ENCODE assay signal across 11 mouse cellular contexts in the genomic region with DNA sequence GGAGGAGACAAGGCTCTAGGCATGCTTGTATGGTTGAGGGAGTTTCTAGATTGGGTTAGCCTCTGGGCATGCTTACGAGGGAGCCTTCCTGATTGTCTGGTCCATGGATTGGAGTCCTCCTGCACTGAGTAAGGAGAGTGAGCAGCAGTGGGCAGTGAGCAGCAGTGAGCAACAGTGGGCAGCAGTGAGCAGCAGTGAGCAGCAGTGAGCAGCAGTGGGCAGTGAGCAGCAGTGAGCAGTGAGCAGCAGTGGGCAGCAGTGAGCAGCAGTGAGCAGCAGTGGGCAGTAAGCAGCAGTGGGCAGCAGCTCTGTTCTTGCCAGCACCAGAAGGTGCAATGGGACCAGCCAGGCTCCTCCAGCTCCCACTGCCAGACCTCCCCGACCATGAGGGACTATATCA. TPM values are rescaled to one million over a fixed set of nuclear protein-coding genes. Genes with fewer than 3 reads are reported as not detected.
DNase-seq lines count a peak whose midpoint lies in the region; ATAC-seq and TF ChIP-seq lines count a peak whose summit lies in the region.
"Had no signal": no experiment of that assay in that cellular context is flagged by ENCODE, and none has a peak within 500 bp of the region (broad histone marks: within the 10 kb centered on the region; RNA-seq: fewer than 3 reads in every experiment).

No protein-coding gene starts in this region.

- H3K9ac ChIP-seq in lung, embryonic 16.5 days (ENCODE audit: low read length), result no peak overlapping the region
- H3K9ac ChIP-seq in stomach, postnatal 0 days (ENCODE audit: low read length), result no peak overlapping the region
- H3K9ac ChIP-seq: heart, embryonic 15.5 days; neural tube, embryonic 13.5 days had no signal

- 58% methylated on average over 2 of the region's 2 CpGs for WGBS in lung, embryonic 16.5 days
- WGBS in stomach, postnatal 0 days, result 72% methylated on average over 2 of the region's 2 CpGs

- no peak for ATAC-seq in CD4-positive, CD25-positive, alpha-beta regulatory T cell, adult 4 months
- ATAC-seq in lung, embryonic 16.5 days (ENCODE audit: low read depth), result peak; percentile 31; the same call in 1 of the 2 replicates
- ATAC-seq in stomach, postnatal 0 days (ENCODE audit: low FRiP score, low TSS enrichment), result peak; percentile 47

- TF ChIP-seq EP300 in stomach, postnatal 0 days (optimal IDR thresholded peaks at IDR 0.05), result no peak

- peak; percentile 83 for TF ChIP-seq CTCF in stomach, postnatal 0 days (IDR thresholded peaks at IDR 0.05; ENCODE audit: low read depth)

- H3K27me3 ChIP-seq in lung, embryonic 16.5 days (ENCODE audit: control insufficient read depth, insufficient read depth, low read depth, low read length), result no peaks in the 10 kb centered on the region
- H3K27me3 ChIP-seq in stomach, postnatal 0 days (ENCODE audit: control insufficient read depth, insufficient read depth, low read length), result no peaks in the 10 kb centered on the region
- H3K27me3 ChIP-seq: heart, embryonic 15.5 days; neural tube, embryonic 13.5 days had no signal

- H3K4me3 ChIP-seq in lung, embryonic 16.5 days (ENCODE audit: low read length), result no peak overlapping the region
- H3K4me3 ChIP-seq in stomach, postnatal 0 days (ENCODE audit: low read depth, low read length), result no peak overlapping the region
- H3K4me3 ChIP-seq: heart, embryonic 15.5 days; neural tube, embryonic 13.5 days had no signal

- no peaks in the 10 kb centered on the region for H3K36me3 ChIP-seq in lung, embryonic 16.5 days (ENCODE audit: control insufficient read depth, insufficient read depth, low read length)
- no peaks in the 10 kb centered on the region for H3K36me3 ChIP-seq in stomach, postnatal 0 days (ENCODE audit: control insufficient read depth, insufficient read depth, low read length)
- H3K36me3 ChIP-seq: heart, embryonic 15.5 days had no signal

- no peaks in the 10 kb centered on the region for H3K4me1 ChIP-seq in lung, embryonic 16.5 days (replicated peaks; ENCODE audit: control insufficient read depth, insufficient read depth, low read length)
- no peaks in the 10 kb centered on the region for H3K4me1 ChIP-seq in stomach, postnatal 0 days (replicated peaks; ENCODE audit: control insufficient read depth, insufficient read depth)

- no peaks in the 10 kb centered on the region for H3K9me3 ChIP-seq in lung, embryonic 16.5 days (ENCODE audit: control insufficient read depth, low read length)
- no peaks in the 10 kb centered on the region for H3K9me3 ChIP-seq in stomach, postnatal 0 days (ENCODE audit: control insufficient read depth, low read length)
- H3K9me3 ChIP-seq: heart, embryonic 15.5 days; neural tube, embryonic 13.5 days had no signal

- DNase-seq in CD4-positive, CD25-positive, alpha-beta regulatory T cell, adult 2 months (ENCODE audit: low read depth, low spot score), result peak; percentile 21
- peak; percentile 12 for DNase-seq in ovary, postnatal 36 days (ENCODE audit: low spot score)
- no peak for DNase-seq in ovary, adult 18-20 months (ENCODE audit: low spot score)
- DNase-seq in stomach, postnatal 0 days (ENCODE audit: low spot score), result peak; percentile 80
- no peak for DNase-seq in urinary bladder, postnatal 36 days (ENCODE audit: low spot score in 2 of 2)
- no peak for DNase-seq in gastrocnemius, adult 18-20 months (ENCODE audit: low spot score)
- DNase-seq: B cell, adult 2 months had no signal

- no peak overlapping the region for H3K27ac ChIP-seq in lung, embryonic 16.5 days (ENCODE audit: low read length)
- H3K27ac ChIP-seq in stomach, postnatal 0 days (replicated peaks), result no peak overlapping the region
- H3K27ac ChIP-seq: heart, embryonic 15.5 days; neural tube, embryonic 13.5 days had no signal

- H3K4me2 ChIP-seq in lung, embryonic 16.5 days (ENCODE audit: low read depth, low read length), result no peak overlapping the region
- no peak overlapping the region for H3K4me2 ChIP-seq in stomach, postnatal 0 days (replicated peaks; ENCODE audit: low read depth)
- H3K4me2 ChIP-seq: heart, embryonic 15.5 days; neural tube, embryonic 13.5 days had no signal

RNA-seq across cellular contexts. Expression of gene Coq7, which starts 15.3 kb away (rescaled TPM):
- polyA plus RNA-seq in CD4-positive, CD25-positive, alpha-beta regulatory T cell, adult 4 months (2017; shearing (Covaris generic)), result 10 to 100 TPM; 10.3 to 10.7 TPM
- polyA plus RNA-seq in lung, embryonic 16.5 days (2015; fragmentation: Nextera tagmentation; extraction: Ambion mirVana), result 116 and 117 TPM in 2 replicates
- 83.6 and 86.9 TPM in 2 replicates for polyA plus RNA-seq in stomach, postnatal 0 days (2015; fragmentation: Nextera tagmentation; extraction: Ambion mirVana)
- total RNA-seq in gastrocnemius, adult 18-20 months (2021), result 10 to 100 TPM; 46.4 to 57.7 TPM

RNA-seq across cellular contexts. Expression of gene Itpripl2, which starts 26.0 kb away (rescaled TPM):
- polyA plus RNA-seq in CD4-positive, CD25-positive, alpha-beta regulatory T cell, adult 4 months (2017; shearing (Covaris generic)), result under 1 TPM; 0.63 to 0.77 TPM
- 6.9 and 7.5 TPM in 2 replicates for polyA plus RNA-seq in lung, embryonic 16.5 days (2015; fragmentation: Nextera tagmentation; extraction: Ambion mirVana)
- polyA plus RNA-seq in stomach, postnatal 0 days (2015; fragmentation: Nextera tagmentation; extraction: Ambion mirVana), result 6.1 and 6.7 TPM in 2 replicates
- total RNA-seq in gastrocnemius, adult 18-20 months (2021), result 1 to 10 TPM; 5.2 to 8.2 TPM

Comparison
In these comparisons a context has a peak if more than half of its experiments do, and no peak if none do; other contexts are left out.
1. DNase-seq: peak in CD4-positive, CD25-positive, alpha-beta regulatory T cell, adult 2 months (single experiment), ovary, postnatal 36 days (single experiment) and stomach, postnatal 0 days (single experiment); none in ovary, adult 18-20 months (single experiment), urinary bladder, postnatal 36 days (0 of 2) and gastrocnemius, adult 18-20 months (single experiment).